Mouse (Mus musculus): ENCODE results near the gene Sik2. TPM values are rescaled to one million over a fixed set of nuclear protein-coding genes. Genes with fewer than 3 reads are reported as not detected.

The Sik2 gene
- polyA plus RNA-seq (2014; fragmentation: Illumina TruSeq; extraction: RNeasy Lipid Tissue Mini Kit (QIAGEN cat#74804); ENCODE audit: low read depth, low replicate concordance), result 21.3 TPM

DNA sequence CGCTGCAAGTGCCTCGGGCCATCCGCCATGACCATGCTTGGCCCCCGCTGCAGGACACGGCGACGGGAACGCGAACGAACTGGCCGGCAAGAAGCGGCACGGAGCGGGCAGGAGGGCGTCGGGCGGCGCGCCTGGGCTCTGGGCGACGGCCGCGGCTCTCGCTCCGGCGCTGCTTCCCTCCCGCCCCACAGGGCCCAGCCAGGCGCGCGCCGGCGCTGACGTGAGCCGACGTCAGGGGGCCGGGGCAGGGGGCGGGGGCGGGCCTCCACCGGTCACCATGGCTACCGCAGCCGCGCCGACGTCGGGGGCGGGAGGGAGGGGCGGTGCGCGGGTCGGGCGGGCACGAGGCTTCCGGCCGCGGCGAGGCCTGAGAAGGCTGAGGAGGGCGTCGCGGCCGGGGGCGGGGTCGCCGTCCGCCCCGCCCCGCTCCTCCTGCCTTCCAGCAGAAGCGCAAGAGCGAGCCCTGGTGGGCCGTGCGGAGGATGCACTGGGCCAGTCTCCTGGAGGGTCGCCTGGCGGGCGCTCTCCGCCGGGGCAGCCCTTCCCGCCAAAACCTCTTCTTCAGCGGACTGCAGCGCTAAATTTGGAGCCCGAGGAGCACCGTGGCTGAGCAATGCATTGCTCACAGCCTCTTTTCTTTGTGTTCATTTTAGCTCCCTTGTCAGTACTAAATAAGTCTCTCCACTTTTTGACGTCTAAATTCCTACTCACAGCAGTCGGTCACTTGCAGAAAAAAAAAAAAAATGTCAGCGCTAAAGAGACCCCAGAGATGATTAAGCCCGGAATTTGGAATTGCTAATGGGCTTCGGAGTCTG lies at the start of gene Sik2:
TSS of gene Sik2 (minus strand) at position 233 of the 815 bp plus-strand sequence.

DNA sequence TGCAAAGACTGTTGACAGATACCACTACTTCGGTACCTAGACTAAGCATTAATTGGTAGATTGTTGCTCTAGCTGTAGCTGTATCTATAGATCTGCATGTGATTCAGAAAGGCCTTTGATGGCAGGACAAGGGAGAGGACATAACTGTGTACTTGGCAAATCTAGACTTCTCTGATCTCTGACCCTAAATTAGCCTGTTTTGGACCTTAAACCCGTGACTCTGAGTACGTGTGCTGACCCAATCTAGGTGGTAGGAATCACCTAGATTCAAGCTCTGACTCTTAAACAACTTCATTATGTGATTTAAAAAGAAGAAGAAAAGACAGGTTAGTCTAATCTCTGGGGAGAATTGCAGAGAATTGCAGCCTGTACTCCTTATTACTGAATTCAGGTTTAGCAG lies 163.8 kb downstream of the Sik2 start, which contains the start of gene Ppp2r1b:
TSS of gene Ppp2r1b (plus strand) at position 221 of the 400 bp plus-strand sequence.

Other genes starting within 250 kb of the Sik2 start
- gene Fdxacb1, start 240.8 kb downstream of the Sik2 start, polyA plus RNA-seq (2014; fragmentation: Illumina TruSeq; extraction: RNeasy Lipid Tissue Mini Kit (QIAGEN cat#74804); ENCODE audit: low read depth, low replicate concordance), result 8.9 TPM
- 7.4 TPM for gene Alg9, start 234.1 kb downstream of the Sik2 start, polyA plus RNA-seq (2014; fragmentation: Illumina TruSeq; extraction: RNeasy Lipid Tissue Mini Kit (QIAGEN cat#74804); ENCODE audit: low read depth, low replicate concordance)
- 164 TPM for gene 1110032A03Rik, start 233.6 kb downstream of the Sik2 start, polyA plus RNA-seq (2014; fragmentation: Illumina TruSeq; extraction: RNeasy Lipid Tissue Mini Kit (QIAGEN cat#74804); ENCODE audit: low read depth, low replicate concordance)
- gene Ppp2r1b, start 163.8 kb downstream of the Sik2 start, polyA plus RNA-seq (2014; fragmentation: Illumina TruSeq; extraction: RNeasy Lipid Tissue Mini Kit (QIAGEN cat#74804); ENCODE audit: low read depth, low replicate concordance), result 39.4 TPM
- not detected for gene Btg4, start 51.8 kb upstream of the Sik2 start, polyA plus RNA-seq (2014; fragmentation: Illumina TruSeq; extraction: RNeasy Lipid Tissue Mini Kit (QIAGEN cat#74804); ENCODE audit: low read depth, low replicate concordance)
- gene Layn, start 68.0 kb upstream of the Sik2 start, polyA plus RNA-seq (2014; fragmentation: Illumina TruSeq; extraction: RNeasy Lipid Tissue Mini Kit (QIAGEN cat#74804); ENCODE audit: low read depth, low replicate concordance), result 4.6 TPM
- gene 4833427G06Rik, start 93.0 kb upstream of the Sik2 start, polyA plus RNA-seq (2014; fragmentation: Illumina TruSeq; extraction: RNeasy Lipid Tissue Mini Kit (QIAGEN cat#74804); ENCODE audit: low read depth, low replicate concordance), result not detected
- not detected for gene Gm32742, start 156.4 kb upstream of the Sik2 start, polyA plus RNA-seq (2014; fragmentation: Illumina TruSeq; extraction: RNeasy Lipid Tissue Mini Kit (QIAGEN cat#74804); ENCODE audit: low read depth, low replicate concordance)
- 0.16 TPM for gene Pou2af1, start 204.6 kb upstream of the Sik2 start, polyA plus RNA-seq (2014; fragmentation: Illumina TruSeq; extraction: RNeasy Lipid Tissue Mini Kit (QIAGEN cat#74804); ENCODE audit: low read depth, low replicate concordance)